Mouse (Mus musculus) gastrocnemius, adult 18-20 months (tissue): ENCODE data around the gene Cdipt. TPM values are rescaled to one million over a fixed set of nuclear protein-coding genes. Genes with fewer than 3 reads are reported as not detected.

Source experiments
- DNase-seq: peaks from one replicate; pipeline ENCODE4 v3.0.0; 2021; ENCODE audit warnings: low spot score
- total RNA-seq, 2 experiments: library from RNA; stranded (reverse); gene quantifications; 2 replicates each; pipeline ENCODE4 v1.2.3; 2021

Cdipt gene
- total RNA-seq, 2 experiments from 2014 or later, result 30.7 to 31.5 TPM

DNA sequence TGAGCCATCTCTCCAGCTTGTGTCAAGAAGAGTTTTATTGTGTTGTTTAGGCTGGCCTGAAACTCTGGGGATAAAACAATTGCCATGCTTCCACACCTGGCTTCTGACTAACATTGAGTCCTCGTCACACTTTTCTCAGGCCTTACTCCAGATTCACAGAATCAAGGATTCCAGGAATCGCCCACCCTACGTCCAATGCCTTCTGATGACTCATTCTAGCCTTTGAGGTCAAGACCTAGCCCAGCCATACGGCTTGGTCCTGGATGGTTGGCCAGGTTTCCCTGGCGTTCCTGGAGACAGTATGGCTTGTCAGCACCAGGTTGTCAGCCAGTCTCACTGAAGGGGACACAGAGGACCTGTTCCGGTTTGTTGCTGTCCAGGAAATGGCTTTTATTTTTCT is 36.7 kb downstream of the Cdipt start:
- DNase-seq, result no peak

DNA sequence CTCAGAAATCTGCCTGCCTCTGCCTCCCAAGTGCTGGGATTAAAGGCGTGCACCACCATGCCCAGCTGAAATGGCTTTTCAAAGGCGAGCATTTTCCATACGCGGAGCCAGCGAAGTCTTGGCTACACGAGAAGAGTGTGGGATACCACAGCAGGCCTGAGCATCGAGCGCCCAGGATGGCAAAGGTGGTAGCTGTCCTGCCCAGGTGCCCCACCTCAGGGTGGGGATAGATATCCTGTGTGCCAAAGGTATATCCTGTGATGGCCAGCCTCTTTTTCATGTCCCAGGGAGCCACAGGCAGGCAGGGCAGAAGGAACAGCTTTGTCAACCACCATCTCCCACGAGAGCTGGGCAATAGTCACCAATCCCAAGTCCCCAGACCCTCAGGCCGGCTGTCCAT is 37.1 kb downstream of the Cdipt start:
- no peak for DNase-seq

DNA sequence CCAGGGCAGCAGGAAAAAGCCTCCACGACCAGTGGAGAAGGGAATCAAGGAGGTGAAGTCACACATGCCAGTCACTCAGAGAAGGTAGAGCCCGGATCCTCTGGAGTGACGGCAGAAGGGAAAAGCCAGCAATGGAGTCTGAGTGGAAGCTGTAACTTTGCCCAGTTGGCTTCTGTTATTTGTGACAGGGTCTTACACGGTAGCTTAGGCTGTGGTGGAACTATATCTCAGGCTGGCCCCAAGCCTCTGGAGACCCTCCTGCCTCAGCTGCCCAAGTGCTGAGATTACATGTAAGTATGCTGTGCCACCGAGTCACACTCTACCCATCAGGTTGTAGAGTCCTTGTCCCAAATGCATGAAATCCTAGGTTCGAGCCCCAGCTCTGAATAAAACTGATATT is 37.7 kb downstream of the Cdipt start:
- no peak for DNase-seq

DNA sequence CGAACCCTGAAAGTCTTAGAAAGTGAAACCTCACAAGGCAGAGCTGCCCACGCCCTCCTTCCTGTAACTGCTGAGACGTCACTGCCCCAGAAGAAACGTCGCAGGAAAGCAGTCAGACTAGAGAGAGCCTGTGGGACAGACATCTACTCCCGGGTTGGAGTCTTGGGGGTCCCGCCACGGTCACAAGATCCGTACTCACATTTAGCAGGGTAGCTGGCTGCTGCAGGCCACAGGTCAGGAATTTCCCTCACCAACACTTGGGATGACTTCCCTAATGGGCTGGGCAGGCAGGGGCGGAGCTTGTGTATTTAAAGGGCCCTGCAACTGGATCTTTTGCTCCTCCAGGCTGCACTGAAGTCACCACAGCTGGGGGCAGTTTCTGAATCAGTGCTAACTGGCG is 38.6 kb downstream of the Cdipt start, which contains the start of gene Mvp:
Mvp (minus strand) TSS at position 302 of the 400 bp plus-strand sequence.
- DNase-seq, result peak; percentile 77

DNA sequence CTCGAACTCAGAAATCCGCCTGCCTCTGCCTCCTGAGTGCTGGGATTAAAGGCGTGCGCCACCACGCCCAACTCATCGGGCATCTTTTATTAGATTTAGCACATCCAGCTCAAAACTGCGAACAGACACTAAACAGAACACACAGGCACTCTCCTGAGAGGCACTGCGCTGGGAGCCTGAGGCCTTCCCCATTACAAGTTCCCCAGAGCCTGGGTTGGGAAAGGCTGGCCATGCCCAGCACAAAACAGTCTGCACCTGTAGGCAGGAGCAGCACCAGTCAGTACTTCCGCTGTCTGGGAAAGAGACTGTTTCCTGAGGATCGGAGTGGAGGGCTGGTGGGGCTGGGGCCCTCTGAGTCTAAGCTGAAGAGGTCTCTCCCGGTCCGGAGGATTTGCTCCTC is 39.3 kb downstream of the Cdipt start:
- DNase-seq, result no peak

DNA sequence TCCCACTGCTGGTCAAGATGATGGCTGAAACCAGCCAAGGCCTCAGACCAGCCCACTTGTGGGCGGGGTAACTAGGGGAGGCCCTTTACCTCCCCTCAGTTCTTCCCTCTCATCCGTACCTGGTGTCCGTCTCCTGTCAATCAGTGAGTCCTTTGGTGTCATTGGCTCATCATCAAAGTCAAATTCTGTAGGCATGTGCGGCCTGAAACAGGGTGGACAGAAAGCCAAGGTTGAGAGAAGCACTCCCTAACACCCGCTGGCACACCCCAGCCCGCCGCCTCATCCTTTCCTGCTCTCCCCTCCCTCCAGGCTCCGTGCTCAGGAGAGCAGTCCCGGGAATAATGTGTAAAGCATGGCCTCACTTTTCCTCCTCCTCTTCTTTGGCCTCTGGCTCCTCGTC is 40.4 kb downstream of the Cdipt start:
- DNase-seq, result no peak

DNA sequence TGATC is 40.6 kb downstream of the Cdipt start, which contains the start of gene Pagr1b:
Pagr1b (minus strand) TSS at position 4 of the 5 bp plus-strand sequence.
- DNase-seq, result no peak

DNA sequence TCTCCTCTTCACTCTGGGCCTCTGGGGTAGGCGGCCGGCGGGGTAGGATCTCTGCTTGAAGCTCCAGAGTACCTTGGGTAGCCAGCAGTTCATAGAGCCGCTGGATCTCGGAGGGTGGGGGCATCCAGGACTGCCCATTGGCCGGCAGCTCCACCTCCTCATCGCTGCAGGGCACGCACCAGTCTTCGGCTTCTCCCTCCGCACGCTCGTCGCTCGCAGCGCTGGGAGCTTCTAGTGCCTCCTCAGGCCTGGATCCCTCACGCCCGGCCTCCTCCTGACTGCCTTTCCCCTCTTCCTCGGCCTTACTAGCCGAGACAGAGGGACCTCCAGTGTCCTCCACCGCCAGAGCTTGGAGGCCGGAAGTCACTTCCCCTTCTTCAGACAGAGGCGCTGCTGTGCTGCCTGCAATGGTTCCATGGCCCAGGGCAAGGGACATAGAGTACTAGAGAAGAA is 40.8 kb downstream of the Cdipt start:
- DNase-seq, result no peak

DNA sequence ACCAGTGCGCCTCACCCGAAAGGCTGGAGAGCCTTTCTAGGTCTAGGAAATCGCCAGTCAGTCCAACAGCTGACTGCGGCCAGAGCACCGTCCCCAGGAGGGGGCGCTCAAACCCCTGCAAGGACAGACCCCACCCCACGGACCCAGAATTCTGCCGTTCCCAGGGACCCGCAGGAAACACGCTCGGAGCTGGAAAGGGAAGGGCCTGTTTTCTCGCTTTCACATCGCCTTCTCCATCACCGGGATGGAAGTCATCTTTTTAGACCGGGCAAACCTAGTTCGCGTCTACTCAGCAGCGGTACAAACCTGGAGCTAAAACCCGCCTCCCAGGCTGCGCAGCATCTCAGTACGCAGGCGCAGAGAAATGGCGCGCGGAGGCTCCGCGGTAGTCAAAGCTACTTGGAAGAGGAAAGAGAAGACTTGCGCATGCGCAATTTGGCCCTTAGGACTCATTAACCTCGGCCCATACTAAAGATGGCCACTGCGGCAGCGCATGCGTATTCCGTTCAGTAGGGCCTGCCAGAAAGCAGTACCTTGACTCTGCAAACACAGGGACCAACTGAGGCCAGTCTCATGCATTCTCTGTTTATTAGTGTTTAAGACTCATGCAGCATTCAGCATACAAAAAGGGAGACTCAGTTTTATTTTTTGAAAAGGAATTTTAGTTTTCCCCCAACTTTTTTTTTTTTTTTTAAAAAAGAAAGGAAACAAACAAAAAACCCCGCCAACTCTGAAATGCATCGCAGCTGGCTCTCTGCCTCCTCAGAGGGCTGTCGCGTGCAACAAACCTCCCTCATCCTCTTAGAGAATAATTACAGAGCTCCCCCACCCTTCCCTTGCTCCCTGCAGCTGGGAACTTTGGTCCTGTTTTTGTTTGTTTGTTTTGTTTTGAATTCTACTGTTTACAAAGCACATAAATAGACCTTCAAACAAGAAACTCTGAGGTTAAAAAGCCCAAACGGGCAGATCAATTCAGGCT is 41.5 kb downstream of the Cdipt start, which contains the start of gene Pagr1a:
Pagr1a (minus strand) TSS at position 382 of the 979 bp plus-strand sequence.
- peak; percentile 97 for DNase-seq

DNA sequence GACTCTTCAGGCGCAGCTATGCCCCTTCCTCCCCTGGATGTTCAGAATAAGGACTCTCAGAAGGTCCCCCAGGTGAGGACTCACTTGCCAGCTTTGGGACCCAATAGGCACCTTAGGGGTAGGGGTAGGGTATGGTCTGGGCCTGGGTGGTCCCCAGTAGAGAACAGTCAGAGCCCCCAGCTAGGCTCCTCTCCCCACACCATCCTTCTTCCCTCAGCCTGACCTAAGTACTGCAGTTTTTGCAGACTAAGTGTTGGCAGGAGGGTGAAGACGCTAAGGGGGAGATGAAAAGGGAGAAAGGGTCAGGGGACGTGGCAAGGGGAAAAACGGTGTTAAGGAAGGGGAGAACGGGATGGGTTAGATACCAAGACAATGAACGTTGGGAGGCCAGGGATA is 42.2 kb downstream of the Cdipt start:
- no peak for DNase-seq

DNA sequence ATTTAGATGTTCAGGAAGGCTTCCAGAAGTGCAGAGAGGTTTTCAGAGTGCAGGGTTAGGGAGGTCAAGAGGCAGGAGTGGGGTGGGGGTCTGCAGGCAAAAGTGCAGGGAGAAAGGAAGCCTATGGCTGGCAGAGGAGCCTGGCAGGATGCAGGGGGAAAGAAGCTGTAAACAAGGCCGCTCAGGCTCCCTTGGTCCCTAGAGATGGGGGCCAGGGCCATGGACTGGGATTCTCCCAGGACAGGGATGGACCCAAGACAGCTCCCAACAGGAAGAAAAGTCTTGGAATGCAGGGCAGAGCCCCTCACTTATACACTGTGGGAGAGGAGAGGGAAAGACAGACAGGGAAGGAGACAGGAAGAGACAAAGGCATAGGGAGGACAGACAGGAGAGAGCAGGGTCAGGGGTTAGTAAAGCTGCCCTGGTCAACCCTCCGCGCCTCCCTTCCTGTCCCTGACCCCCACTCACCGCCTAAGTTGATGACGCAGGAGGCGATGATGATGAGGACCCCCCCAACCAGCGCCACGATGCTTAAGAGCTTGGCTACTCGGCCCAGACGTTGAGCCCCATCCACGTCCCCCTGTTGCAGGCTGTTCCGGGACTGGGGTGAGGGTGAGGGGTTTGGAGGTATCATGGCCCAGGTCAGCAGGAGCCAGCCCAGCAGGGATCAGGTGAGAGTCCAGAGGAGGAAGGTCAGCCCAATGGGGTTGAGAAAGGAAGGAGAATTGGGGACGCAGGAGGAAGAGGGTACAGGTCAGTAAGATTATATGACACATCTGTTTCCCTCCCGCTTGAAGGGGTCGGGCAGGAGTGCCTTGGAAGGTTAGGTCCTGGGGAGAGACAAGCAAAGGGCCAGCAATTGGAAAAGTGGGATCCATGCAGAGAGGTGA is 42.9 kb downstream of the Cdipt start:
- DNase-seq, result no peak

DNA sequence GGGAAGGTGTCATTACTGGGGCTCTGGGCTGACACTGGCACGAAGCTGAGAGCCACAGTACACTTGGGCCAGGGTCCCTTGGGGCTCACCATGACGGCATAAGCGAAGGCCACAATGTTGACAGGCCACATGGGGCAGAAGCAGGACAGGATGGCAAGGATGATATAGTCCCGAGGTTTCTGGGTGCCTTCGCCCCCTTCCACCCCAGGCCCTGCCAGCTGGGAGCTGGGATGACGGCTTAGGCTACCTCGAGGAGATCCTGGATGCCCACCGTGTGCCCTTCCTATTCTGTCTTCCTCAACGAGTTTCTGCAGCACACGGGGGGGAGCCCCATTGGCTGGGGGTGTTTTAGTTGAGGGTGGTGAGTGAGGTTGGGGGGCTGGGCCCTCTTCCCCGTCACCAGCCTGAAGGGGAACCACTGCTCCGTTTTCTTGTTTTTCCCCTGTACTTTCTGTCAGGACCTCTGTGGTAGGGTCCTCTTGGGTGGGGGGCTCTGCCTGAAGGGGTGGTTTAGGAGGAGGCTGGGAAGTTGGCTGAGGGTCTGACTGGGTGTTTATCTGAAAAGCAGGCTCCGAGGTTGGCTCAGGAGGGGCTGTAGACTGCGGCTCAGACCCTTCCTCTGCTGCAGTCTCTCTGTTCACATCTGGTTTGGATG is 43.7 kb downstream of the Cdipt start:
- DNase-seq, result no peak

DNA sequence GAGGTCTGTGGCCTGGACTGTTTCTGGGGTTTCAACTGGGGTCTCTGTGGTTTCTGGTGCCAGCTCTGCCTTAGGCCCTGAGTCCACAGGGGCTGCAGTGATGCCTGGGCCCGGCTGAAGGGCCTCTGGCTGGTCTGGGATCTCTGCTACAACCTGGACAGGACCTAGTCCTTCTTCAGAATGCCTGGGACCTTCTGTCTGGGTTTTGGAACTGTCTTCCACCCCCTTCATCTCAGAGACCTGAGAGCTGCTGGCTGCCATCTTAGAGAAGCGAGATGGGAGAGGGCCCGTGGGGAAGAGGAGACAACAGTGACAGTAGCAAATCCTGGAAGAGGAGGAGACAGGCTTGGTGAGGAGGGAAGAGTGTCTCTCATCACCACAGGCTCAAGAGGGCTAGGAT is 44.3 kb downstream of the Cdipt start:
- no peak for DNase-seq

DNA sequence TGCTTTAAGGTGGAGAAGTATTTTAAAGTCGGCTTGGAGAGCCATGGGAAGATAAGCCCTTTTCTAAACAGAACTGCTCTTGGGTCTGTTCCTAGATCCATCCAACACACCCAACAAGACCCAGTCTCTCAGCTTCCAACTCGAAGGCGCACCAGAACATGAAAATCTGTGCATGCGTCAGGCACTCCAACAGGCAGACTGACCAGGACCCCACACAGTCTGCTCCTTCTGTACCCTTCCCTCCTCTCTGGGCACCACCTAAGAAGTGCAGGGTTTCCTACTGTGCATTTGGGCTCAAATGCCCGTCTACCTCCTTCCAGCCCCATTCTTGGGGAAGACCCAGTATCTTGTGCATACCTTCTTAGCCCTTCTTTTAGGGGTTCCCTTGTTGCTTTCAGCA is 44.8 kb downstream of the Cdipt start:
- no peak for DNase-seq

DNA sequence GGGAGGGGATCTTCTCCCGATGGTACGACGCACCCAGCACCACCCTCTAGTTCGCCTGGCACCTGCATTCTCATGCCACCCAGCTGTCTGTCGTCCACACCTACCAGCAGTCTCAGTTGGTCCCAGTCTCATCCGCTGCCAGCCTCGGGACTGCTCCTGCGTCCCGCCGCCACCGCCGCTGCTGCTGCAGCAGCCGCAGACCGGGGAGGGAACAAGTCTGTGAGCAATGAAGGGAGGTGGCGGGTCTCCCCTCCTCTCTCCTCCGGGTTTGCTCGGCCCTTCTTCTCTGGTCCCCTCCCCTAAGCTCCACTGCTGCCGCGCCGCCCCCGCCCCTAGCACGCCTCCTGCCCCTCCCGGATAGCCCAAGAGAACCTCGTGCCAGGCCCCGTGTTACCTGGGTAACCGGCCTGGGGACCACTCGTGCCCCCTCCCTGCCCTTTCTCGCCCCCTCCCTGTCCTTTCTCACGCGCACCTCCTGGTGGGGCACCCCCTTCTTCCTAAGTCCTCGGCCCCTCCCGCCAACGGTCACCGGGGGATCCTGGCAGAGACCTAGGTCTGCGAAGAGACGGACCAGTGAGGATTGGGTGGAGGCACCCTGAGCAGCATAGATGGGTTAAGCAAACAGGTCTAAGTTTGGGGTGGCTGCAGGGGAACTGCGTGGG is 45.3 kb downstream of the Cdipt start, which contains the start of the genes Gm42742 and Prrt2:
Gm42742 (minus strand) TSS at position 197 of the 662 bp plus-strand sequence.
Prrt2 (minus strand) TSS at position 311 of the 662 bp plus-strand sequence.
- DNase-seq, result no peak

DNA sequence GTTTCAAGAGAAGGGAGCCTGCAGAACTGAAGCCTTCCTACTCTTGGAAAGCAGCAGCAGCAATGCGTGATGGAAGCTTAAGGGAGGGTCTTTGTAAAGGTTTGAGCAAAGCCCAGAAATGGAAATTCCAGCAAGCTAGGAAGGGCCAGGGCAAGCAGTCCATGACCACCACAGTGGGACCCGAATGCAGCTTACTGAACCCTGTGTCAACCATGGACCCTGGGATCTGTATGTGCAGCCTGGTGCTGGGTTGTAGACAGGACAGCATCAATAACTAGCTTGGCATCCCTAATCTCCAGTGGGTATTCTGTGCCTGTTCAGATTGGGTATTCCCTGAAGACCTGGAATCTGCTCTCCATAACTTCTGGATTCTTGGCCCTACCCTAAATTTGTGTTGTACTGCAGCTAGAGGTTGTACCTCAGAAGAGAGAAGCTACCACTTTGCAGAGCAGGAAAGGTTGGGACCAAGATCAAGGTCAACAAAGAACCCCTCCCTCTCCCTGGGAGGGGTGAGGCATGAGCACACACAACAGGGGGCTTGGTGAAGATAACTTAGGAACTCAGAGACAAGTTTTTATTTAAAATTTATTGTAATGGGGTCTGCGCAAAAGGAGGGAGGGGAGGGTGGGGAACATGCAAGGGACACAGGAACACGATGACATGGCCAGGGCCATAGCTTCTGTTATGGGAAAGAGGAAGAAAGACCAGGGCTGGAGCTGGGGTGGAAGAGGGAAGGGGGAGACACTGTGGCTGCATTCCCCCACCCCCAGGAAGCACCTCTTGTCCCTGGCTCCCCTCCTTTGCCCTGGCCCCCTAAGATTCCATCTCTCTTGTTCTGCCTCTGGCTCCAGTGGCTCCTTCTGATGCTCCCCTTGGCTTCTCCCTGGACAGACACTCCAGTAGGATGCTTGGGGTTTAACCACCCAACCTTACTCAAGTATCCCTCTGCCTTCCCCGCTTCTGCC is 46.1 kb downstream of the Cdipt start:
- no peak for DNase-seq

DNA sequence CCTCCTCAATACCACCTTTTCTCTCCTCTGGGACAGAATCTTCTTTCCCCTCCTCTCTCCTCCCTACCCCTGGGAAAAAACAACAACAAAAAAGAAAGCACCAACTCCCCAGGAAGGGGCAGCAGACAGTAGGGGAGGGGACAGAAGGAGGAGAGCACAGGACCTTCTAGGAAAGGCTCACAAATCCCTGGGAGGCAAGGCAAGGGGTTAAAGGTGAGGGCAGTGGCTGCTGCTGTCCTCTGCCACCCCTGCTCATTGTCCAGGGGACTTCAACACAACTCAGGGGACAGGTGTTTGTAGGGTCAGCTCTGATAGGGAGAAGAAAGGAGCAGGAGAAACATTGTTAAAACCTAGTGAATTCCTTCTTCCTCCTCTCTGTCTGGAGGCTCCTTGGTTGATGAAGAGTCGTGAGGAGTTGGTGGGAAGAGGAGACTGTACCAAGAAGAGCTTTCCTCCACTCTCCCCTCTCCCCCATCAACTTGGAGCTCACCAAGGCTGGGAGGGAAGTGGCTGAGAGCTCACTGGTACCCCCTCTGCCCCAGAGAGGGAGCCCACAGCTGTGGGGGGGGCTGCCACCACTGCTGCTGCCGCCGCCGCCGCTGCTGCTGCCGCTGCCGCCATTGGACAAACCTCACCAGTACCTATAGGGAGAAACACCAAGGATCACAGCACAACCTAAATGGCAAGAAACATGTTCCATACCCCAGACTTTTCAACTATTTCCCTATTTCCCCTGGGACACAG is 47.0 kb downstream of the Cdipt start:
- DNase-seq, result no peak

DNA sequence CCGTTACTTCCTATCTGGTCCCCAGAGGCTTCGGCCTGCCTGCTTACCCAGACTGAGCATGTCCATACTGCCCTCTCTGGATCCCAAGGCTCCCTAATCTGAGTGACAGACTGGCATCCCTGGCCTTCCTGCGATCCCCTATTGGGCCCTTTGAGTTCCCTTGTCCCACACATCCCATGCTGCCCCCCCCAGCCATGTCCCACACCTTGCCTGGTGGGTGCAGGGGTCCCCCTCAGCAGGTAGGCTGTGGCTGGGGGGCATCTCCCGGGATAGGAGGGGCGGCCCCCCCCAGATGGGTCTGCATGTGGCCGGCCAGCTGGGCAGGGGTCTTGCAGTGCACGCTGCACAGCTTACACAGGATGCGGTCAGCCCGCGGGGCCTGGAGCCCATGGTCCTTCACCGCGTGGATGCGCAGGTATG is 47.6 kb downstream of the Cdipt start:
- no peak for DNase-seq

DNA sequence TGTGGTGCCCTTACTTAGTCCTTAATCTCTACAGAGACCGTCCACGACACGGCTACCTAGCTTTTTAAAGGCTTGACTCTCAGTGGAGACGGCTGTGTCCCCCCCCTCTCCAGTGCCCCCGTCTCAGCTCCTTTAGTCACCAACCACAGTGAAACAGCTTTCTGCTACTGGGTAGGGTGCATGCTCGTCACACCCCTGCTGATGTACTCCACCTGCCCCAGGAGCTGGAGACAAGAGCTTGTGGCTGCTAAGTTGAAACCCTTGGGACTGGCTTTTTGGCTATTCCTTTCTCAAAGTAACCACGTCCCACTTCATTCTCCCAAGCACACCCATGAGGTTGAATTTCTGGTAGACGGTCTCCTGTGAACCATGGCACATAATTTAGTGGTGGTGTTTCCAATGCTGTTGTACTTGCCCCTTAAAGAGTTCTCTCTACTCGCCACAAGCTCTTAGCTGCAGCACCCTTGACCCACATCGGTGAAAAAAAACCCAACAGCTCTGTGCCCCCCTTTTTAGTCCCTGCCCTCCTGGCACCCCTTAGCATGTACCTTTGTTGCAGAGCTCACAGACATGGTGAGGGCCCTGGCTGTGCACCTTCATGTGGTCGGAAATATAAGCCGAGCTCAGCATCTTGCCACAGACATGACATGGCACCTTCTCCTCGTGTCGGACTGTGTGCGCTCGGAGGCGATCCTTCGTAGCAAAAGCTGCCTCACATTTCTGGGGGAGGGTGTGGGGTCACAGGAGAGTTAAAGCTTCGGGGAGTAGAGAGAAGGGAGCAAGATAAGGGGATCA is 48.4 kb downstream of the Cdipt start:
- no peak for DNase-seq
